Mouse (Mus musculus) heart, postnatal 4 days (tissue): Measurements from ENCODE around the gene Olfr58. TPM values are rescaled to one million over a fixed set of nuclear protein-coding genes. Genes with fewer than 3 reads are reported as not detected.
"Not testable (repeated sequence)": the region's sequence is repeated elsewhere in the genome, so short reads cannot be mapped to it uniquely, and the experiment has no call there.

Experiments used
- DNase-seq: peaks from one replicate; pipeline ENCODE4 v3.0.0; 2021
- total RNA-seq, 2 experiments: library from RNA; stranded (reverse); gene quantifications; 2 replicates each; pipeline ENCODE4 v1.2.3; 2021

Olfr58 gene
- not detected for total RNA-seq

DNA sequence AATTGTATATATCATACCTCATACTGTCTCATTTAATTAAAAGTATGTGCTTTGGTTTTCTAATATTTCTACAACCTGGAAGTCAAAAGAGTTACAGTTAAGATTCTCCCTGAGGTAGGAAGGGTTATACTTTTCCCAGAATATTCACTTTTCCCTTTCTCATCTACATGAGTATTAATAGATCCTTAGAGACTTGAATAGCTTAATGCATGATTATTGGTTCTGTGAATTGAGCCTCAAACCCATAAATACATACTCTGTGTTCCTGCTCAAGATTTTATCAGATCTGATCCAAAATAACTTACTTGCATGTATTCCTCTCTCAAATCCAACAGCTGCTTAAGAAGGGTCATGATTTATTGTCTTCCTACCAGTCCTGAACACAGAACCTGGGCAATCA lies at the start of gene Olfr58:
Olfr58 (plus strand) TSS at position 301 of the 400 bp plus-strand sequence.
- no peak for DNase-seq

DNA sequence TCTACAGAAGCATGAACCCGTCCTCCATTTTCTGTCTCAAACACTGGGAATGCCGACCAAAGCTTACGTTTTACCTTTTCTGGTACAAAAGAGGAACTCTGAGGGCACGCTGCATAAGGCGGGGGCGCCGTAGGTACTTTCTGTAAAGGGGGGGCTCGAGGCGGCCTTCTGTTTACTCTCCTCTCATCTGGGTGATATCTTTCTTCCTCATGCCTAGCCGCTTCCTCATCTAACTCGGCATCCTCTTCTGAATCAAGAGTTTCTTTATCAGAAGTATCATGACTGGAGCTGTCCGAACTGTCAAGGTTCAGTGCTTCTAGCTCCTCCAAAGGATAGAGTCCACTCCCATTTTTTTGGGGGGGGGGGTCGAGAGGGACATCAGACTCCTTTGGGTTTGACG lies 10.9 kb upstream of the Olfr58 start:
- DNase-seq: no peak

GRCm38 (mm10) chr9:19769701-19770100 lies 10.4 kb upstream of the Olfr58 start:
- no peak for DNase-seq

- no peak for DNase-seq
Observed at GRCm38 (mm10) chr9:19803000-19803399, 22.9 kb downstream of the Olfr58 start.

DNA sequence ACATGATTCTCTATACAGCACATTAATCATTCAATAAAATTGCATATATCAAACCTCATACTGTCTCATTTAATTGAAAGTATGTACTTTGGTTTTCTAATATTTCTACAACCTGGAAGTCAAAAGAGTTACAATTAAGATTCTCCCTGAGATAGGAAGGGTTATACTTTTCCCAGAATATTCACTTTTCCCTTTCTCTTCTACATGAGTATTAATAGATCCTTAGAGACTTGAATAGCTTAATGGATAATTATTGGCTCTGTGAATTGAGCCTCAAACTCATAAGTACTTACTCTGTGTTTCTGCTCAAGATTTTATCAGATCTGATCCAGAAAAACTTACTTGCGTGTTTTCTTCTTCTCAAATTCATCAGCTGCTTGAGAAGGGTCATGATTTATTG lies 24.5 kb downstream of the Olfr58 start, which contains the start of gene Olfr859:
Olfr859 (plus strand) TSS at position 301 of the 400 bp plus-strand sequence.
- DNase-seq: not testable (repeated sequence)

Other genes with a start within 250 kb of the Olfr58 start
- gene Olfr853, start 239.2 kb upstream of the Olfr58 start, total RNA-seq: not detected
- gene Olfr854, start 212.9 kb upstream of the Olfr58 start, total RNA-seq: not detected
- not detected for gene Olfr855, start 197.7 kb upstream of the Olfr58 start, total RNA-seq
- 10 to 100 TPM; 14.7 to 17.0 TPM for gene Zfp317, start 158.2 kb upstream of the Olfr58 start, total RNA-seq
- gene Olfr857, start 70.8 kb upstream of the Olfr58 start, total RNA-seq: not detected
- not detected for gene Olfr859, start 24.6 kb downstream of the Olfr58 start, total RNA-seq
- not detected for gene Olfr860, start 69.5 kb downstream of the Olfr58 start, total RNA-seq
- not detected for gene Olfr862, start 107.7 kb downstream of the Olfr58 start, total RNA-seq
- not detected for gene Olfr77, start 136.6 kb downstream of the Olfr58 start, total RNA-seq
- not detected for gene Olfr866, start 247.8 kb downstream of the Olfr58 start, total RNA-seq